Mouse (Mus musculus) kidney, adult 11 months (tissue): ENCODE results near the gene Iqcn.

Experiments
- DNase-seq: peaks from one replicate; pipeline ENCODE4 v3.0.0; 2022

The Iqcn gene

GRCm38 (mm10) chr8:70703287-70703686 lies at the start of gene Iqcn:
Gene Iqcn (plus strand): TSS chr8:70703457.
- DNase-seq: no peak

GRCm38 (mm10) chr8:70654121-70654520 lies 49.1 kb upstream of the Iqcn start:
- DNase-seq: no peak

DNA sequence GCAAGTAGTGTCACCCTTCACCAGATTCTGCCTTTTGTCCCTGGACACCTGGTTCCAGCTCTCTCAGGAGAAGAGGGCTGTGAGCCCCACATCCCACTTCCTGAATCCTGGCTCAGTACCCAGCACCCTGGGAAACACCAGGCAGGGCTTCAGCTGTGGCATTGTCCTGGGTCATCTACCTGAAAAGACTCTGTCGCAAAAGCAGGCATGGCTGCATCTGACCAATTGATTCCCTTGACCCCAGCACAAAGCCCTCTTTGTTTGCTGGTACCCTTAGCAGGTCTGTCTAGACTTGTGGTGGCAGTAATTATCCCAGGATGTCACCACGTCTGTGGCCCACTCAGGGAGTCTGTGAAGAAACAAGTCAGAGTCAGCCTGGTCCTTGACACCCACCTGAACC lies 47.8 kb upstream of the Iqcn start:
- no peak for DNase-seq

GRCm38 (mm10) chr8:70656193-70656790 lies 47.0 kb upstream of the Iqcn start:
- no peak for DNase-seq

DNA sequence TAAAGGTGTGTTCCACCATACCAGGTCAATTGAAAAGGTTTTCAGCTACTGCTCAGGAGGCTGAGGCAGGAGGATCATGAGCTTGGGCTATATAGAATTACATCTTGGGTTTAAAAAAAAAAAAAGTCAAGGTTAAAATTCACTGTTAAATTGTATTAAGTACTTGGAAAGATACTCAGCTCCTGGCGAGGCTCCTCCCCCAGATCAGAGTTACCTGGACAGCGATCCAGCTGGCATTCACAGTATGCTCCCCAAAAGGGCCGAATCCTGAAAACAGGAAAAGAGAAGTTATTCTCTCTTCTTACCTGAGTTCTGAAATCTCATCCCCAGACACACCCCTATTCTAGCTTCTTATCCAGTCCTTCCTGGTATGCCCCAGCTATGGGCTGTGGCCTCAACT lies 46.0 kb upstream of the Iqcn start:
- DNase-seq: no peak

- no peak for DNase-seq
These were observed 45.5 kb upstream of the Iqcn start for GRCm38 (mm10) chr8:70657739-70658138.

DNA sequence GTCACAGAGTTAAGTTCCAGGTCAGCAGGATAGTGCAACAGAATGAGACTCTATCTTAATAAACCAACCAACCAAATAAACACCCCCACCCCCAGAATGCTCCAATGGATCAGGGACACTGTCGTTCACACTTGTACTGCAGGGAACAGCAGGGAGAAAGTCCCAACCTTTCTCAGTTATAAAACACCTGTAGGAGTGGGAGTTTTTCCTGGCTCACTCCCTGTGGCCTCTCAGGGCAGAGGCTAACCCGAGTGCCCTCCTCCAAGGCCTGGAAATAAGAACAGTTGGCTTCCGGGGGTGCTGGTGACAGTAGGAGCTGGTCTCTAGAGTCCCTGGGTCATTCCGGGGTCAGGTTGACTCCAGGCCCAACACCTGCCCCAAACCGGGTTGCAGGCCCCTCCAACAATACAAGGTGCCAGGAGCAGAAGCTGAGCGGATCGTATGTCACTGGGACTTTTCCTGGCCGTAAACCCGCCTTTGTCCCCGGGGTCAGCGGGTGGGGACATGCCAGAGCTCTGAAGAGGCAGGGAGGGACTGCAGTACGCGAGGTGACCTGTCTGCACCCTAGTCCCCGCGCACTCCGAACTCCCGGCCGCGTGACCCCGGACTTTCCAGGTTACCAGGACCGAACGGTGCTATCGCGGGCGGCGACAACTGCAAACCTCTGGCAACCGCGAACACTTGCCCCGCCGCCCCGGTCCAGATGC lies 44.2 kb upstream of the Iqcn start:
- DNase-seq: peak; percentile 77

DNA sequence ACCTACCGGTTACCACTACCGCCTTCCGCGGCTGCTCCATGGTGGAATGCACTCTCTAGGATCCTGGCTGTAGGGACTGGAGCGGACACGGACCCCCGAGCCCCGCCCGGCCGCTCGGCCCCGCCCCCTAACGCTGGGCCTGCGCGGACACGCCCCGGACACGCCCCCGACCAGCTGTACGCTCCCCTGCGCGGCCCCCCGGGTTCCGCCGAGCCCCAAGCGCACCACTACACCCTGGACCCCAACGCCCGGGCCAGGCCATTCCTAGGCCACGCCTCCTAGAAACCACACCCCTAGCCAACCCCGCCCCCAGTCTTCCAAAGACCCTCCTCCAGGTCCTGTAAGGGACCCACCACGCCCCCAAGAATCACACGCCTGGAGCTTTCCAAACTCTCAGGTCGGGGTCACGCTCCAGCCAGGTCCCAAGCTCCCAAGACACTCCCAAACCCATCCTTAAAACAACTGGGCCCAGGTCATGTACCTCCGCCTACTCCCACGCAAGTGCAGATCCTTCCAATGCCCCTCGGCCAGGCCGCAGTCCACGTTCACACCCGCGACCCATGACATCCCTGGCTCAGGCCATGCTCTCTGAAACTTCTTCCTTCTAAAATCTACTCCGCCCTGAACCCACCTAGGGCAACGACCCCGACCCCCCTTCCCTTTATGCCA lies 43.5 kb upstream of the Iqcn start:
- peak; percentile 97 for DNase-seq

DNA sequence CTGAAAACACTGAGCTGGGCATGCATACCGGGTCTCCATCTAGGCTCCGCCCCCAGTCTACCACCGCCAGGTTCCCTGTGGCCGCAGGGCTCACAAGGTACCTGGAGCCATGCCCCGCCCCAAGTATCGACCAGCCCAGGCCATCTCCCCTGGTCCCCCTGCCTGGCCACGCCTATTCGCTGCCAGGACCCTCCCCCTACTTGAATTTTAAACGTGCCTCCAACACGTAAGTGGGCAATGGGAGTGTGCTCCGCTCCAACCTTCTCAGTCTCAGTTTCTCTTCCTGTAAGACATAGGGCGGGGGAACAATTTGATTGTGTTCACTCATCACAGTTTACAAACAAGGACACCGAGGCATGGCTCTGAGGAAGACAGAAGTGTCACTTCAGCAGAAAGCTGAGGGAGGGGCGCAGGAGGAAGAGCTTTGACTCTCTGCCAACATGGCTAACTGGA lies 43.0 kb upstream of the Iqcn start, which contains the start of gene Pgpep1:
Gene Pgpep1, minus strand, starts transcription at position 116 of the 453 bp plus-strand sequence.
- peak; percentile 74 for DNase-seq

DNA sequence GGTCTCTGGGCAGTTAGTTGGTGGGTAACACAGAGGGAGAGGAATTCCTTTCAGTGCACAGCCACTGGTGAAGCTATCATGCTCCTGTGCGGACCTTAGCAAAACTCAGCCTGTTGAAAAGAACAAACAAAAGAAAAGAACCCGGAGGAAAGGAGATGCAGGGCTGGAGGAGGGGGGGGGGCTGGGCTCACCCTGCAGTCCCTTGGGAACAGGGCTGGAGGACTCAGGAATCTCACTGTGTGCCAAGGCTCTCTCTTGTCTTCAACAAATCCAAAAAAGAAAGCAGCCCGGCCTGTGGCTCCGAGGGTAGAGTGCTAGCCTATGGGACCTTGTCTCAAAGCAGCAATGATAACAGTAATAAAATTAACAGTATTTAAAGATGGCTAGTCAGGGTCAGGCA lies 39.6 kb upstream of the Iqcn start:
- no peak for DNase-seq

DNA sequence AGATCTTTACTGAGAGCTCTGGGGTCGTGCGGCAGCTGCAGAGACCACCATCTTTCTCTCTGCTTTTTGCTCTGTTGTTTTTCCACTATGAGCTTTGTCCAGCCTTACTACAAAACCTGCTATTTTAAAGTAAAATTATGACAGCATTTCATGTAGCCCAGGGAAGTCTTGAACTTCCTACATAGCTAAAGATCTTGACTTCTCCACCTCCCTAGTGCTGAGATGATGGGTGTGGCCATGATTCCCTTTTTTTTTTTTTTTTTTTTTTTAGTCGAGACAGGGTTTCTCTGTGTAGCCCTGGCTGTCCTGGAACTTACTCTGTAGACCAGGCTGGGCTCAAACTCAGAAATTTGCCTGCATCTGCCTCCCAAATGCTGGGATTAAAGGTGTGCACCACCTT lies 38.6 kb upstream of the Iqcn start:
- no peak for DNase-seq

GRCm38 (mm10) chr8:70665599-70665998 lies 37.7 kb upstream of the Iqcn start:
- peak; percentile 94 for DNase-seq

DNA sequence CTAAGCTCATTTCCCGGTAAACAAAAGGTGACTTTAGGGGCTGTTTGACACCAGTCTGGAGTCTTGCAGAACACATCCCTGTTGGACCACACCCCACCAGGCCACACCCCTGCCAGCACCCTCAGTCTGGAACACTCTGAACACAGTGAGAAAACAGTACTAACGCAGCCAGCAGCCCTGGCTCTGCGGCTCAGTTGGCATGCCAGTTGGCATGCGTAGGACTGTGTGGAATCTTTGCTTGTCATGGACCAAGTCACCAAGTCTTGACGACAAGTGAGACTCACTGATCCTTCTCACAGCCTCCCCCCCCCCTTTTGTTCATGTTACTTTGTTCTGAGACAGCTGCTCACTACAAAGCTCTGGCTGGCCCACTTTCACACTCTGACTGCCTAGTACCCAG lies 36.2 kb upstream of the Iqcn start:
- DNase-seq: peak; percentile 74

- DNase-seq: peak; percentile 77
These were observed 31.5 kb upstream of the Iqcn start for GRCm38 (mm10) chr8:70671615-70672324.

- no peak for DNase-seq
These were observed 30.8 kb upstream of the Iqcn start for GRCm38 (mm10) chr8:70672325-70673078.

DNA sequence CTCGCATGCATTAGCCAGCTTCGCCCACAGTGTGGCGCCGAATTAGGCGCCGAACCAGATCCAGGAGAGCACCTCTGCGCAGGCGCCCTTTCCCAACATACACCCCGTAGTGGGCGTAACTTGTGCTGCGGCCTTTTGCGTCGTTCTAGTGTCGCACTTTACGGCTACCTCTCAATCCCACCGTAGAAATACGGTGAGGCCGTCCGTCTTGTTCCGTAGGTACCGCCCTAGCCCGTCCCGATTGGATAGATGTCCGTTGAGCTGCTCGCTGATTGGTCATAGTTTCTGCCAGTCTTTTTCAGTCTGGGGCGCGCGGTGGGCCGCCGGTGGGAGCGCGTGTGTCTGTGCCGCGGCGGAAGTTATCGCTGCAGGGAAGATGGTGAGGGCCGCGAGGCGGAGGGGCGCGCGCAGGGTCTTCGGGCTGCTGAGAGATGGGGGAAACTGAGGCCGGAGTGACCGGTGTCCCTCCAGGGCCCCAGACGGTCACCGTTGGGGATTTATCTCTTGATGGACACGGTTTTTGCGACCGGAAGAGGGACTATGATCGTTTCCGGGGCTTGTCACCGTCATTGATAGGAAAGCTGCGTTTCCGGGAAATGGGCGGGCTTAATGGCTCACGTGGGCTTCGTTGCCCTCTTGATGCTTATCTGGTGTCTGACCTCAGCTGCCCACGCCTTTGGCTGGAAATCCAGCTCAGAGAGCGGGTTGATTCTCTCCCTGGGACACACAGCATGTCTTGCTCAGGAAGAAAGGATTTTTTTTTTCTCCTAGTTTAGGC lies 30.0 kb upstream of the Iqcn start, which contains the start of gene Lsm4:
Gene Lsm4, plus strand, starts transcription at position 170 of the 778 bp plus-strand sequence.
- DNase-seq: peak; percentile 98

GRCm38 (mm10) chr8:70674109-70674508 lies 29.1 kb upstream of the Iqcn start:
- no peak for DNase-seq

DNA sequence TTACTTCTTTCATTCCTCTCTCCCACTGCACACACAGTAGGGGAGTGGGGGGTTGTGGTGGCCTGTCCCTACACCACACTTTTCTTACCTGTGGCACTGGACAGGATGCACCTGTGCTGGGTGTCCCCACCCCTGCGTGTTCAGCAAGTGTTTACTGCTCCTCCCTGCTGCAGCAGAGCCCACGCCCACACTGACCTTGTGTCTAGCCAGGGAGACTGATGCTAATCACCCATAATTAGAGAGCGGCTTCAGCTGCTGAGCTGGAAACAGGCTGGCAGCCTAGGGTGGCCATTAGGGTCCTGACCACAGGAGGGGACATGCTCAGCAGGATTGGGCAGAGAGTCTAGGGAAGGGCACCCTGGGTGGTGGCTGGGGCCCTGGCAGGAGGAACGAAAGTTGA lies 28.5 kb upstream of the Iqcn start:
- DNase-seq: peak; percentile 59

- DNase-seq: no peak
These were observed 27.9 kb upstream of the Iqcn start for GRCm38 (mm10) chr8:70675336-70675735.

DNA sequence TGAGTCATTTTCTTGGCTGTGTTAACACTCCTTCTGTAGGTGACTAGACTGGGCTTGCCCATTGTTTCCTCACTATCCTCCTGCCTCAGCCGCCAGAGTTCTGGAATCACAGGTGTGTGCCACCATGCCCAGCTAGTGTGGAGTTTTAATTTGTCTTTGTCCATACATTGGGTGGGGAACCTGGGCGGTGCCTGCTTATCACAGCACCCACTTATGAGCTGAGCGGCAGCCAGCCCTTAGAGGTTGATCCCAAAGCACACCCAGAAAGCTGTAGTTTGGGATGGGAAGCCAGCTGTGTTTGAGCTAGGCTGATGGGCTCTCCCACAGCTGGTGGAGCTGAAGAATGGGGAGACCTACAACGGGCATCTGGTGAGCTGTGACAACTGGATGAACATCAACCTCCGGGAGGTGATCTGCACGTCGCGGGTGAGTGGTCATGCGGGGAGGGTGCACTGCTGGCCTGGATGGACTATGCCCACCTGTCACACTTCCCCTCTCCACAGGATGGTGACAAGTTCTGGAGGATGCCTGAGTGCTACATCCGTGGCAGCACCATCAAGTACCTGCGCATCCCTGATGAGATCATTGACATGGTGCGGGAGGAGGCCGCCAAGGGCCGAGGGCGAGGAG lies 25.7 kb upstream of the Iqcn start:
- peak; percentile 80 for DNase-seq

- DNase-seq: no peak
These were observed 24.6 kb upstream of the Iqcn start for GRCm38 (mm10) chr8:70678679-70679078.
